Mouse (Mus musculus): ENCODE results near the gene Bex1.

DNA sequence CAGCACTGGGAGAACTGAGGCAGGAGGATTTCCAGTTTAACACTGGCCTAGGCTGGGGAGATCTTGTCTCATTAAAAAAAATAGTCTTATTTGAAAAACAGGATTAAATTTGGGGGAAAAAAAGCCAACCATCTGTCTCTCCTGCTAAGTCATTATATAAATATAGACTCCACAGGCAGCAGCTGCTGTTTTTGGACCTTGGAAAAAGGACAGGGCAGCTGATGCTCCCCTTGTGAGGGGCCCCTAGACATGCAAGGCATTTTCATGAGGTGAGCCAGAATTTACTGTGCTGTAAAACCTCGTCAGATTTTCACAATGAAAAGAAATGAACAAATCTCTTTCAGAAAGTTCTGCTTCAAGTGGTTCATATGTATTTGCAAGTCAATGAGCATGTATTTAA, 990 bp upstream of the Bex1 start:
- TF ChIP-seq CTCF (conservative IDR thresholded peaks at IDR 0.05; ENCODE audit: low read length) (no peak), NANOG (IDR thresholded peaks at IDR 0.05; ENCODE audit: borderline replicate concordance, low read length) (no peak)
